Mouse (Mus musculus): ENCODE data around the gene Chd5. TPM values are rescaled to one million over a fixed set of nuclear protein-coding genes. Genes with fewer than 3 reads are reported as not detected.

Chd5 gene
- total RNA-seq, 2 experiments from 2014 or later: 0.09 TPM; not detected in 1

- no peak for ATAC-seq (replicated peaks; ENCODE audit: low FRiP score, poor library complexity, severe bottlenecking)
These were observed 22.8 kb upstream of the Chd5 start for GRCm38 (mm10) chr4:152315498-152316213.

- ATAC-seq (replicated peaks; ENCODE audit: low FRiP score, poor library complexity, severe bottlenecking): no peak
These were observed 20.8 kb upstream of the Chd5 start for GRCm38 (mm10) chr4:152317631-152318033.

GRCm38 (mm10) chr4:152318517-152319234 lies 19.8 kb upstream of the Chd5 start, which contains the start of gene Rnf207:
Rnf207 (minus strand) TSS chr4:152318993.
- ATAC-seq (replicated peaks; ENCODE audit: low FRiP score, poor library complexity, severe bottlenecking): no peak; the same call in 1 of the 2 replicates

GRCm38 (mm10) chr4:152321464-152321863 lies 17.0 kb upstream of the Chd5 start:
- no peak for ATAC-seq (replicated peaks; ENCODE audit: low FRiP score, poor library complexity, severe bottlenecking)

GRCm38 (mm10) chr4:152324641-152325562 lies 13.5 kb upstream of the Chd5 start:
- ATAC-seq (replicated peaks; ENCODE audit: low FRiP score, poor library complexity, severe bottlenecking): peak; percentile 28

GRCm38 (mm10) chr4:152325574-152326411 lies 12.7 kb upstream of the Chd5 start, which contains the start of gene Rpl22:
Rpl22 (plus strand) TSS chr4:152325742.
- peak; percentile 95 for ATAC-seq (replicated peaks; ENCODE audit: low FRiP score, poor library complexity, severe bottlenecking)

GRCm38 (mm10) chr4:152326543-152326942 lies 11.9 kb upstream of the Chd5 start:
- no peak for ATAC-seq (replicated peaks; ENCODE audit: low FRiP score, poor library complexity, severe bottlenecking)

- ATAC-seq (replicated peaks; ENCODE audit: low FRiP score, poor library complexity, severe bottlenecking): no peak
These were observed 9.8 kb upstream of the Chd5 start for GRCm38 (mm10) chr4:152328691-152329090.

- peak; percentile 75 for ATAC-seq (replicated peaks; ENCODE audit: low FRiP score, poor library complexity, severe bottlenecking)
These were observed 5.5 kb upstream of the Chd5 start for GRCm38 (mm10) chr4:152332952-152333351.

- ATAC-seq (replicated peaks; ENCODE audit: low FRiP score, poor library complexity, severe bottlenecking): no peak
These were observed 4.9 kb upstream of the Chd5 start for GRCm38 (mm10) chr4:152333587-152333986.

- no peak for ATAC-seq (replicated peaks; ENCODE audit: low FRiP score, poor library complexity, severe bottlenecking)
These were observed 679 bp upstream of the Chd5 start for GRCm38 (mm10) chr4:152337772-152338171.

- no peak for ATAC-seq (replicated peaks; ENCODE audit: low FRiP score, poor library complexity, severe bottlenecking)
These were observed 891 bp downstream of the Chd5 start for GRCm38 (mm10) chr4:152339293-152339790.

- ATAC-seq (replicated peaks; ENCODE audit: low FRiP score, poor library complexity, severe bottlenecking): peak; percentile 59; the same call in 1 of the 2 replicates
These were observed 2.3 kb downstream of the Chd5 start for GRCm38 (mm10) chr4:152340584-152341284.

- ATAC-seq (replicated peaks; ENCODE audit: low FRiP score, poor library complexity, severe bottlenecking): no peak
These were observed 4.8 kb downstream of the Chd5 start for GRCm38 (mm10) chr4:152343296-152343695.

- ATAC-seq (replicated peaks; ENCODE audit: low FRiP score, poor library complexity, severe bottlenecking): no peak
These were observed 6.2 kb downstream of the Chd5 start for GRCm38 (mm10) chr4:152344651-152345050.

- ATAC-seq (replicated peaks; ENCODE audit: low FRiP score, poor library complexity, severe bottlenecking): no peak
These were observed 6.9 kb downstream of the Chd5 start for GRCm38 (mm10) chr4:152345120-152345889.

- no peak for ATAC-seq (replicated peaks; ENCODE audit: low FRiP score, poor library complexity, severe bottlenecking)
These were observed 11.5 kb downstream of the Chd5 start for GRCm38 (mm10) chr4:152349837-152350381.
